Mouse (Mus musculus): ENCODE measurements around the gene Mki67.

The Mki67 gene

DNA sequence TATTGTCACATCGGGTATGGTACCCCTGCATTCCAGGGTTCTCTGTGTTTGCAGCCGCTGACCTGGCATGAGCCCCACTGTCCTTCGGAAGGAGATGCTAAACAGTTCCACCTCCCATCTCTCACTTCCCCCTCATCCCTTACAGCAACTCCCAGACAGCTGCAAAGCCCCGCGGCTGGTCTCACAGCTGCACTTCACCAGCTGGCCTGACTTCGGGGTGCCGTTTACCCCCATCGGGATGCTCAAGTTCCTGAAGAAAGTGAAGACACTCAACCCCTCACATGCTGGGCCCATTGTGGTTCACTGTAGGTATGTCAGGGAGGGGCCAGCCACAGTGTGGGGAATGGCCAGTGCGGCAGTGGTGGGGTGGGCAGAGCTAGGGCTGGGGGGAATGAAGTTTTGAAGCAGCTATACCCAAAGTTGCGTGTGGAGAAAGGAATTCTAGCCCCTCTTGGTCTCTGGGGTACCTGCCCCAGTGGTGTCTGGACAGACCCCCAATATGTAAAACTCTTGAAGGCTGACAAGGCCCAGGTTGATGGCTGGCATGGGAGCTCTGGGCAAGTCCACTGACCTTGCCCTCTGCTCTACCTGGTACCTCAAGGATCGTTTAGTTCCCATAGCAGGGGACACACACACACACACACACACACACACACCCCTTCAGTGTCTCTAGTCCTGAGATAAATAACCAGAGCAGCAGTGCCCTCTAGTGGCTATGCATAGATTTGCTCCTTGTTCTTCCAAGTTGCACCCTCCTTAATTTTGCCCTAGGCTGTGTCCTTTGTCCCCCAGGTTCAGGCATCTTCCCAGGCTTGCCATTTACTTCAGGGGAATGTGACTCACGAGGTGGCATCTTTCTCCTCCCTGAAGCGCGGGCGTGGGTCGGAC lies 47.1 kb downstream of the Mki67 start:
- DNase-seq (ENCODE audit: low spot score in 2 of 2) = peak; percentile 65 to 75

DNA sequence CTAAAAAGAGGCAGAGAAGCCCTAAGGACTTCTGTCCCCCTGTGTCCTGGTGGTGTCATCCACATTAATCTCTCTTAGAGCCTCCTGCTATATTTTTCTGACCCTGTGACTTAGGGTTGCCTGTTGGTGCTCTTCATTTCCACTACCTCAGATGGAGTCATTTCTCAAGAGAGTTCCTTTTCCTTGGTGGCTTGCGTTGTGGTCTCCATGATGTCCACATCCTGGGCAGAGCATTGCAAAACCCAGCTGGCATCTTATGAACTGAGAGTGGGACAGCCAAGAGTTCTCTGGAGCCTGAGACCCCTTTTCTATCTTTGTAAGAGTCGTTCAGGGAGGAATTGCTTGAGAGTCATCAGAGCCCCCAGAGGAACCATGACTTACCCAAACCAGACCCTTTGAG lies 49.8 kb downstream of the Mki67 start:
- DNase-seq (ENCODE audit: low spot score in 2 of 2) = no peak

DNA sequence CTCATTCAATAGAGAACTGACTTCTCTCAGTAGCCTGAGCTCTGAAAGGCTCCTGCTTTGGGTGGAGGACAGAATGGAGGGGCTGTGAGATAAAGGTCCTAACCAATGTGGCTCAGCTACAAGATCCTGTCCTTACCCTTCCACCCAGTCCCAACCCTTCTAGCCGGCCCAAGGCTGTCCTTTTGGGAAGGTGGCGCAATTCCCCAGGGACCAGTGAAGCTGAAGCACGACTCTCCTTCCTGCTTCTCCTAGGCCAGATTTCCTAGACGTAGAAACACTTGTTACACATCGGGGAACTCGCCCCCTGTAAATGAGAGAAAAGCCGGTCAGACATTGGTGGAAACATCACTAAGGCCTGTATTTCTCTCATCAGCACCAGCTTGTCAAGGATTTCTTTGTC lies 52.0 kb downstream of the Mki67 start:
- no peak for DNase-seq (ENCODE audit: low spot score in 2 of 2)

DNA sequence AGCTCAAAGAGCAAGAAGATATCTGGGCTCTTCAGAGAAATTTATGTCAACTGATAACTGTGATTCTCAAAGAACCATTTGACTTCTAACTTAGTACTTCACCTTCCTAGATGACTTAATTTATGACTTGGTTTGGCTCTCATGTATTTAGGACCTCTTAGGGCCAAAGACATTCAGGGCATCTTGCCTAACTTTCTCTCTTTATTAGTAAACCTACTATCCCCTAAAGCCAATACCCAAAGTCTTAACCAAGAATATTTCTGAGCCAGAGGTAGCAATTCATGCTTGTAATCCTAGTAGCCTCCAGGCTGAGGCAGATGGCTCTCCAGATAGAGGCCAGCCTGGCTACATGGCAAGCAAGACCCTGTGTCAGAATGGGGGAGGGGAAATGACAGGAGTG lies 55.8 kb downstream of the Mki67 start:
- DNase-seq (ENCODE audit: low spot score in 2 of 2) = no peak

DNA sequence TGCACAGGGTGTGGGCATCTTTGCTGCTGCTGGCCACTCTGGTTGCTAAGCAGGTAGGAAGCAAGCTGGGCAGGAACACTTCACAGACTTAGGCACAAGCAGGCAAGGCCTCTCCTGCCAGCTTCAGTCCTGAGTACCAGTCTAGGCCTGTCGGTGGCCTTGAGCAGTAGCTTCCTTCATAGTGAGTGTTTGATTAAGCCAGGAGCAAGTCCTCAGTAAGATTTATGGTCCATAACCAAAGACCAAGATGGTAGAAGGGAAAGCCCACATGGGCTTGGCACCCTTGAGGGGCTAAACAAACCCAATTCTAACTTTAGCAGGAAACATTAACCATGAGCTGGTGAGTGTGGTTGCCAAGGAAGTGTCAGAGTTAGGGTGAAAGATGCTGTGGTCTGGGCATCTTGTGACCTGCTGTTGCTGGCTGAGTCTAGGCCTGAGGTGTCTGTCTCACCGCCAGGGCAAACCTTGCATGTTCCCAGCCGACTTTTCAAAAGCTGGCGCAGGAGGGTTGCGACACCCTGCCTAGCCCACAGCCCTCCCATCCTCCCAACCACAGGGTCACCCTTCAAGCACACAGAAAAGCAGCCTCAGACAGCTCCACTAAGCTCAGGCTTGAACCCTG lies 56.7 kb downstream of the Mki67 start:
- DNase-seq (ENCODE audit: low spot score in 2 of 2) = no peak

DNA sequence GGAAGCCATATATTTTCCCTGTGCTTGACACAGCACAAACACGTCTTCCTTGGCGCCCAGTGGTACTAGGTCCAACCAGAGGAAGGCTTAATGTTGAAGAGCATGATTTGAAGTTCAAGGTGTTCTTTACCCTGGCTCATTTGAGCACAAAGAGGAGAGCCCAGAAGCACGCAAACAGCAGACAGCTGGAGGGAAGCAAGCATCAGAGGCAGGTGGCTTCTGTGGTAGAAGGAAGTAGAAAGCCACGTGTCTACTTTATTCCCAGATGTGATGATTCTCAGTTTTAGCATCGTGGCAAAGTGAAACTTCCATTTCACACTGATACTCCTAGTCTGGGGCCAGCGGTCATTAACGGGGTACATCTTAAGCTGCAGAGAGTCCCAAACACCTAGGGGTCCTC lies 58.0 kb downstream of the Mki67 start:
- no peak for DNase-seq (ENCODE audit: low spot score in 2 of 2)

DNA sequence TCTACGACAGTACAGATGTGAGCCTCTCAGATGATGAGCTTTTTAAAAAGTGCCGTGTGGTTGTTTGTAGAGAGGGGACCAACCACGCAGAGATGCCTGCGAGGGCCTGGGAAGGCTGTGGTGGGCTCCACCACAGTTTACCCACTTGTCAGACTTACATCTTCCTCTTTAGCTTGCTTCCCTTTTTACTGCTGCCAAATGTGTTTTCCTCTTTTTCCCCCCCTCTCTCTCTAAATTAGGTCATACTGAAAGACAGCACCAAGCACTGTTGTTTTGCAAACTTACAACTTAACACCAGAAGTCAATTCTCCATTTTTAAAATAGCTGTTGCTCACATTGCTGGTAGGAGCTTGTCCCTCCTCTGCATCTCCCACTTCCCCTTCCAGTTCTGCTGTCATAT lies 61.0 kb downstream of the Mki67 start:
- DNase-seq (ENCODE audit: low spot score in 2 of 2) = no peak

DNA sequence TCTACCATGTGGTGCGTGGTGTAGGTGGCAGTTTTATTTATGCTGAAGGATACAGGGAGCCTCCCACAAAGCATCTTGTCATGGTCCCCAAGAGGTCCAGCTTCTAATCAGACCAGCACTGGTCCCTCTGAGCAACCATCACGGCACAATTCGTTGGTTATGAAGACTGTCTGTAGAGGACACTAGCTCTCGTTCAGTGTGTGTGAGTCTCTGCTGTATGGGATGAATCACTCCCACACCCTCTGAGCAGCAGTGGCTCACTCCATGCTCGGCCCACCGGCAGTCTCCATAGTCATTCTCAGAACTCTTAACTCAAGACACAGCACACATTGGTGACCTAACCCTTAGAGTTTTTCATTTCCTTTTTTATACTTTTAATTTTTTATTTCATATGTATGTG lies 61.9 kb downstream of the Mki67 start:
- DNase-seq (ENCODE audit: low spot score in 2 of 2) = no peak

DNA sequence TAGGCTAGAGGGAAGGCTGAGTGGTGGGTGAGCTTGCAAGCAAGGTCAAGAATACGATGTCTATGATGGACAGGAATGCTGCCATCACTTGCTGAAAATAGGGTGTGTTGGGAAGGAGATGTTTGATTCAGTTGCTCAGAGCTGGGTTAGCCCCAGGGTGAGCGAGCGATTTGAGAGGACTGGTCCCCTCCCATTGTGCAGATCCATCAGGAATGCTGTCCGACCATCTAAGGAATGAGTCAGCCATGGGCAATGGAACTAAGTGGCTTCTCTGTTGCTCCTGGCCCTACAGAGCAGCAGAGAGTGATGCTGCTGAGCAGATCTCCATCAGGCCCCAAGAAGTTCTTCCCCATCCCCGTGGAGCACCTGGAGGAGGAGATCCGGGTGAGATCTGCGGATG lies 62.6 kb downstream of the Mki67 start:
- no peak for DNase-seq (ENCODE audit: low spot score in 2 of 2)

DNA sequence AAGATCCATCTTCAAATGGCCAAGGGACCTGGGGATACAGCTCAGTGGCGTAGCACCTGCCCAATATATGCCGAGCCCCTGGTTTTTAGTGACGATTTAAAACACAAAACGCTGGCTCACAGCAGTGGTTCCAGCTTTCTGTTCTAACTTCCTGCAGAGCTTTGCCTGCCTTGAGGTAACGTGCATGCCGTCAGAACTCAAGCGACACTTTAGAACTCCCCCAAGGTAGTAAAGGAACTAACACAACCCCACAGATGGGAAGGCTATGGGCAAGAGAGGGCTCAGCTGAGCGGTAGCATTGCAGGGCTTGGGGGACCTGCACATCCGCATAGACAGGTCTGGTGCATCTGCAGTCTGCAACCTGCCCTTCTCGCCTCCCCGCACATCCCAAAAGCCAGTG lies 63.4 kb downstream of the Mki67 start:
- no peak for DNase-seq (ENCODE audit: low spot score in 2 of 2)

DNA sequence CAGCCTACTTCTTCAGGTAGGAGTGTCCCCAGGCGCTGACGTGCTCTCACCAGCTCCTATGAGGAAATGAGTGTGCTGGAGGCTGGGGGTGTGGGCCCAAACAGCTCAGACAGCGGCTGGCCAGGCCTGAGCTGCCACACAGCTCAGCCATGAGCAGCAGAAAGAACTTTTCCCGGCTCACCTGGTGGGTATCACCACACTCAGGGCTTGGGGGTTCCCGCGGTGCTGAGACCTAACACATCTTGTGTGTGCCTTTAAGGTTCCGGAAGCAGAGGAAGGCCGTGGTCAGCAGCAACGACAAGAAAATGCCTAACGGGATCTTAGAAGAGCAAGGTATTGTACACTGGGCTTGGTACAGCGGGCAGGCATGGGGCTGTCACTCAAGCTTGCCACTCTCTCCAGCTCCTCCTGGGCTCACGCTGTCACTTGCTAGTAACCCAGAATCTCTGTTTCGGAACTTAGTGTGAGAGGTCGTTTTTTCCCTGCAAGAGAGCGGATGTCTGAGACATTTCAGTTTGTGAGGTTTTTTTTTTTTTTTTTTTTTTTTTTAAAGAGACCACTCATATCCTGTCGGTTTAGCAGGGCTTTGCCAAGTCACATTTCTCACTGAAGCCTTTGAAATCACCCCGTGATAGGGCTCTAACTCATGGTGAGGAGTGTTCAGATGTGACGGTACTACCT lies 64.2 kb downstream of the Mki67 start:
- no peak for DNase-seq (ENCODE audit: low spot score in 2 of 2)

DNA sequence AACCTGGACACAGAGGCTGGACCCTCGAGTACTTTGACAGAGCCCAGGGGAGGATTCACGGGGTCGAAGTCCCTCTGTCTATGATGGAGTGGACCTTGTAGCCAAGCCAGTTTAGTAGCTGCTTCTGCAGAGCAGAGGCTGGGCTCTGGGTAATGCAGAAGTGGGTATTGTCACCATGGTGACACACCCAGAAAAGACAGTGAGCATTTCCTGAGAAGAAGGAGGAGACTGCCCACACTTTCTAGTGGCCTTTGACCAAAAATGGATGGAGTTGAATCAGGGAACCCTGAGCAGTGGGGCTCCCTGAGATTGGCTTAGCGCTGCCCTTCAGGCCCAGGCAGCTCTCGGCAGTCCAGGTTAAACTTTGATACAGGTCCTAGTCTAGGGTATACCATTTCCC lies 66.1 kb downstream of the Mki67 start:
- DNase-seq (ENCODE audit: low spot score in 2 of 2) = no peak

DNA sequence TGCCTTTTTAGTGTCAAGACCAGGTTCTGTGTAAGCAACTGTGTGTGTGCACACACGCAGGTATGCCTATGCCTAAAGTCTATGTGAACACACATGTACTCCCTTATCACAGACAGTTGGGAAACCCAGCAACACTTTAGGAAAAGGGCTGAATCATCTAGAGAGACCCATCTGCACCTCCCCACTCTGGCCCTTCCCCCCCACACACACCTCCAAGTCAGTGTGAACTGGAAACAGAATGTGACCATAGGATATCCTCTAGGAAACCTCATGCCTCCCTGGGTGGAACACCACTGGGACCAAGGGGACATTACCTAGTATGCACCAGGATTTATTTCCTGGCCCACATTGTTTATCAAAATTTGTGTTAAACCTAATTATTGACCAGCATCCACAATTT lies 66.9 kb downstream of the Mki67 start:
- DNase-seq (ENCODE audit: low spot score in 2 of 2) = no peak

DNA sequence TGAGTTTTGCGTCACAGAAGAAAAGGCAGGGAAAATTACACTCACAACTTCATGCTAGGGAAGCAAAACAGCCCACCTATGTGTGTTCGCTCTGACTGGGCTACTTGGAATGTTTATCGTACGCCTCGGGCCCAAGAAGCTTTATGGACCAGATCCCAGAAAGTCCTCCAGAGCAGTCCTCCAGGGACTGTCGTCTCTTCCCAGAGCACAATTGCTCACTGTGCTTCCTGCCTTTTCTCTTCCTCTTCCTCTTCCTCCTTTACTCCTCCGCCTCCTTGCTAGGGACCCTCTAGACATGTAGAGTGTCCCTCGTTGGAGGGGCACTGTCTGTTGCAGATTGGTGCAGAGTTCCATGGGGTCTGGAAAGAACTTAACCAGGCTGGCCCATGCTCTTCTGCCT lies 67.3 kb downstream of the Mki67 start:
- no peak for DNase-seq (ENCODE audit: low spot score in 2 of 2)

DNA sequence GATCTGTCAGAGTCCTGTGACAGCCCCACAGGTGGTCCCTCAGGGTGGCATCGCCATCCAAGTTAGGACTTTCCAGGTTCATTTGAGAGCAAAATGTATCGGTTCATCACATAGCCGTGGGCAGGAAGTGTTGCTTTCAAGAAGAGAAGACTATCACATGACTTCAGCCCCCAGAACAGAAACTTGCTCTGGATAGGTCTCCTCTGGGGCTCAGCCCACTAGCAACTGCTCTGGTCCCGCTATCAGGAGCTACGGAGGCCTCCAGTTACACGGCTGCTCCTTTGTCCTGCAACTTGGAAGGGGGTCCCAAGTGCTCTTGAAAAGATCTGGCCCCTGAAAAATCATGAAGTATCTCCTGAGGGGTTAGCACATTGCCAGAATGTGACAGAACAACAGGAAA lies 69.2 kb downstream of the Mki67 start:
- DNase-seq (ENCODE audit: low spot score in 2 of 2) = no peak

DNA sequence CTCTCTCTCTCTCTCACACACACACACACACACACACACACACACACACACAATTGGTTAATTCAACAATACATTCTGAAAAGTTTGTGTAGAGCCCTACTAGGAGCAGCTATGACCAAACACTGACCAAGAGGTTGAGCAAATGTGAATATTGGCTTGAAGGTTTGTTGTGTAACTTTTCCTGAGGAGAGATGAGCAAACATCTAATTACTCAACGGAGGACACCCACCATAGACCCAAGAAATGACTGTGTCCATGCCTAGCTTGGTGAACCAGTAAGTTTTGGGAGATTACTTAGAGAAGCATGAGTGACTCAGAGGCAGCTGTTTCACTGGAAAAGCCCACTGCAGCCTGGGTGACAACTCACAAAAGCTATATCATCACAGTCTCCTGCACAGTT lies 71.7 kb downstream of the Mki67 start:
- no peak for DNase-seq (ENCODE audit: low spot score in 2 of 2)

DNA sequence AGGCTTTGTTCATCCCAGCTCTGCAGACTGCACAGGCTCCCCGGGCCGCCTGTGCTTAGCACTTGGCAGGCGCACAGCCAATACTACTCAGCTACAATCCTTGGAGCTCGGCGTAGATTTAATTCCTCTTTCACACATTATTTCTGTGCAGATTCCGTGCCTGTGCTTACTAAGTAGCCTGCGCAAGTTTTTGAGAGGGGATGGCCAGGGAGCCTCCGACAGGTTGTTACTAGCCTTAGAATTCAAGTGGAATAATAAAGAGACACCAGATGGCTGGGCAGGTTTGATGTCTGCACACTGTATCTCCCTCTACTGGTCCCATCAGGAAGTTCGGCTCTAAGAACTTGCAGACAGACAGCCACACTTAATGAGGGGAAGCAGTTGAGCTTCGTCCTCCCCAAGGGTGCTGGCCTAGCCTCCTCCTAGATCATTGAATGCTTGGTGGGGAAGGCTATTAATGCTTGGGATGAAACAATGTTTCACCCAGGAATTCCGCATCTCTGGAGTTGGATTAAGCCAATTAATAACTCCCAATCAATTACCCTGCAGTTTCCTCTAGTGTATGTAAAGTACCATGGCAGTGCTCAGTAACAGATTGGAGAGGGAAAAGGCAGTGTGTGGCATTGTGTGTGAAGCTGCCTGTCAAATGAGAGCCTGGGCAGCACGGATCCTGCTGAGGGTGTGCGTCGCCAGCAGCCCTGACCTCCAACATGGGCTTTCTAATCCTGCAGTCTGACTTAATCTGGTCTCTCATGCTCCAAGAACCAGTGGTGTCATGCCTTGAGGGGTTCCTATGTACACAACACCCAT lies 74.3 kb downstream of the Mki67 start:
- DNase-seq (ENCODE audit: low spot score in 2 of 2) = peak; percentile 78 to 84
